Mouse (Mus musculus) layer of hippocampus, postnatal 36 days (tissue): ENCODE results near the gene Lacc1. TPM values are rescaled to one million over a fixed set of nuclear protein-coding genes. Genes with fewer than 3 reads are reported as not detected.

ENCODE experiments used
- total RNA-seq, 2 experiments: library from RNA; stranded (reverse); gene quantifications; 2 replicates each; pipeline ENCODE4 v1.2.3; 2021

Lacc1 gene
- total RNA-seq, 2 experiments from 2014 or later, result 3.9 to 4.2 TPM

Other genes with a start within 250 kb of the Lacc1 start
- 1 to 10 TPM; 1.2 to 1.7 TPM for gene Ccdc122, start 132 bp downstream of the Lacc1 start, total RNA-seq
- 10 to 100 TPM; 59.2 to 70.2 TPM for gene Enox1, start 119.9 kb upstream of the Lacc1 start, total RNA-seq